Mouse (Mus musculus) olfactory bulb, adult 2 months (tissue): Measurements from ENCODE around the gene Mettl23.

Experiments
- CTCF ChIP-seq: fragments of 200-500 bp; IDR thresholded peaks from 2 replicates; pipeline ENCODE4 v1.5.1; 2012; ENCODE audit warnings: low read depth, mild to moderate bottlenecking, low read length, moderate library complexity; ENCODE audit not compliant: insufficient read depth
- POLR2A ChIP-seq: fragments of 200-500 bp; IDR thresholded peaks from 2 replicates; pipeline ENCODE4 v1.6.1; 2012; ENCODE audit warnings: mild to moderate bottlenecking, low read depth, low read length, moderate library complexity; ENCODE audit not compliant: insufficient read depth

DNA sequence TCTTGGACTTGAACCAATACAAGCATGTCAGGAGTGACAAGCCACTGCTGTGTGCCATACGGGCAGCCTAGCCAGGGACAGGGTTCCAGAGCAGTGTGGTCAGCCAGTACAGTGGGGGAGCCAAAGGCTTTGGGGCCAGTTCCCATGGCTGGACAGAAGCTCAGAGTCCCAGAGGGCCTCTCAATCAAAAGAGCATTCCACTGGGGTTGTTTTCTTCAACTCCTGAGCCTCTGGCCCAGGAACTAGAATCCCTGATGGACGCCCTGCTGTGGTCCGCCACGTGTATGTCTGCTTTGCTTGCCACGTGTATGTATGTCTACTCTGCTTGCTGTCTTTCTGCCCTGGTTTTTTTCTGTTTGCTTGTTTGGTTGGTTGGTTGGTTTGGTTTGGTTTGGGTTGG lies 42.0 kb upstream of the Mettl23 start:
- TF ChIP-seq CTCF (no peak), POLR2A (no peak)
